Mouse (Mus musculus): ENCODE data around the gene Ninj1. TPM values are rescaled to one million over a fixed set of nuclear protein-coding genes. Genes with fewer than 3 reads are reported as not detected.

Ninj1 gene
- polyA plus RNA-seq, 1 experiment = 28.6 TPM

- no peak within 1 kb of the TSS for H3K27ac ChIP-seq (ENCODE audit: insufficient read depth, low read length)
- H3K4me3 ChIP-seq (ENCODE audit: insufficient read depth, low read length) = peak within 1 kb of the TSS; percentile 15
- H3K4me1 ChIP-seq (ENCODE audit: control insufficient read depth, insufficient read depth, low read length) = no peaks in the 10 kb centered on the region
- TF ChIP-seq CTCF (IDR thresholded peaks at IDR 0.05; ENCODE audit: borderline replicate concordance, insufficient read depth, low read length) (no peak), POLR2A (IDR thresholded peaks at IDR 0.05; ENCODE audit: low read depth, low read length) (no peak)
Observed at GRCm38 (mm10) chr13:49147858-49148226, 39.4 kb upstream of the Ninj1 start, which contains the start of gene Wnk2. Gene Wnk2 (minus strand): TSS chr13:49148014.

- no peak overlapping the region for H3K27ac ChIP-seq (ENCODE audit: insufficient read depth, low read length)
- no peak overlapping the region for H3K4me3 ChIP-seq (ENCODE audit: insufficient read depth, low read length)
- TF ChIP-seq POLR2A (IDR thresholded peaks at IDR 0.05; ENCODE audit: low read depth, low read length) (no peak), CTCF (IDR thresholded peaks at IDR 0.05; ENCODE audit: borderline replicate concordance, insufficient read depth, low read length) (no peak)
- H3K4me1 ChIP-seq (ENCODE audit: control insufficient read depth, insufficient read depth, low read length) = no peaks in the 10 kb centered on the region
Observed at GRCm38 (mm10) chr13:49148687-49149086, 38.6 kb upstream of the Ninj1 start.

- H3K4me1 ChIP-seq (ENCODE audit: control insufficient read depth, insufficient read depth, low read length) = no peaks in the 10 kb centered on the region
- TF ChIP-seq CTCF (IDR thresholded peaks at IDR 0.05; ENCODE audit: borderline replicate concordance, insufficient read depth, low read length) = no peak
- TF ChIP-seq POLR2A (IDR thresholded peaks at IDR 0.05; ENCODE audit: low read depth, low read length) = no peak
- no peak overlapping the region for H3K4me3 ChIP-seq (ENCODE audit: insufficient read depth, low read length)
- no peak overlapping the region for H3K27ac ChIP-seq (ENCODE audit: insufficient read depth, low read length)
Observed at GRCm38 (mm10) chr13:49154028-49154427, 33.3 kb upstream of the Ninj1 start.

DNA sequence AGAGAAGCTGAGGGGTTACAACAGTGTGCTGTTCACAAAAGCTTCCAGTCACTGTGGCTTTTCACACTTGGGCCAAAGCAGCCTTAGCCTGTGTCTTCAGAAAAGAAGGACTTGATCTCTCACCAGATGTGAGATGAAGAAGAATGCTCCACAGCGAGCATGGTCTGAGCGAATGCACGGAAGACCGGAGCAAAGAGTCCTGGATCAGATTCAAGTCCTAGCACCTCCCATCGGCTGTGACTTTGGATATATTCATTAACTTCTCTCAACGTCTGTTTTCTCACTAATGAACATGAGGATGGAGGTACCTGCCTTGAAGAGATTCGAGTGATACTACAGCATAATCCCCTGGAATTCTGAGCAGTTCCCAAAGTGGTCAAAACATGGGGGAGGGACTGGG, 32.7 kb upstream of the Ninj1 start:
- no peaks in the 10 kb centered on the region for H3K4me1 ChIP-seq (ENCODE audit: control insufficient read depth, insufficient read depth, low read length)
- no peak overlapping the region for H3K27ac ChIP-seq (ENCODE audit: insufficient read depth, low read length)
- TF ChIP-seq CTCF (IDR thresholded peaks at IDR 0.05; ENCODE audit: borderline replicate concordance, insufficient read depth, low read length) (no peak), POLR2A (IDR thresholded peaks at IDR 0.05; ENCODE audit: low read depth, low read length) (no peak)
- no peak overlapping the region for H3K4me3 ChIP-seq (ENCODE audit: insufficient read depth, low read length)

GRCm38 (mm10) chr13:49156645-49157044, 30.6 kb upstream of the Ninj1 start:
- TF ChIP-seq CTCF (IDR thresholded peaks at IDR 0.05; ENCODE audit: borderline replicate concordance, insufficient read depth, low read length) = peak; percentile 6; the same call in 1 of the 2 replicates
- no peak for TF ChIP-seq POLR2A (IDR thresholded peaks at IDR 0.05; ENCODE audit: low read depth, low read length)
- H3K4me3 ChIP-seq (ENCODE audit: insufficient read depth, low read length) = no peak overlapping the region
- no peak overlapping the region for H3K27ac ChIP-seq (ENCODE audit: insufficient read depth, low read length)
- H3K4me1 ChIP-seq (ENCODE audit: control insufficient read depth, insufficient read depth, low read length) = no peaks in the 10 kb centered on the region

DNA sequence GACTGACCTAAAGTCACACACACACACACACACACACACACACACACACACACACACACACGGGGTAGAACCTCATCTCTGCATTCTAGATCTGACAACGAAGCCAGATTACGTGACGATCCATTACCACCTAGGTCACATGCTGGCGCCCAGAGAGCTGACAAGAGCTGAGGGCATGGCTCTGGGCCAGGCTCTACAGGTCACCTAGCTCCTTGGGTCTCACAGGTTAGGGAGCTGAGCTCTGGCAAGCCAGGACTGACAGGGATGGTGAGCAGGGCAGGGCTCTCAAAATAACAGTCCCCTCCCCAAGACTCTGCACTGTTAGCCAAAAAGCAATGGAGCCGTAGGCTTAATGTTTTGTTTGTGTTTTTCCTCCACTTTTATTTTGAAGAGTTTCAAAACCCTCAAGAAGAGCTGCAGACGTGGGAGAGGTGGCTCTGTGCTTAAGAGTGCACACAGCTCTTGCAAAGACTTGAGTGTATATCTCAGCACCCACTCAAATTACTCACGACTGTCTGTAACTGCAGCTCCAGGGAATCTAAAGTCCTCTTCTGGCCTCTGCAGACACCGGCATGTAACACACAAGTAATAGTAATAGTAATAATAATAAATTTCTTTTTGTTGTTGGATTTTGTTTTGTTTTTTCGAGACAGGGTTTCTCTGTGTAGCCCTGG, 29.1 kb upstream of the Ninj1 start:
- no peak overlapping the region for H3K4me3 ChIP-seq (ENCODE audit: insufficient read depth, low read length)
- H3K27ac ChIP-seq (ENCODE audit: insufficient read depth, low read length) = no peak overlapping the region
- TF ChIP-seq CTCF (IDR thresholded peaks at IDR 0.05; ENCODE audit: borderline replicate concordance, insufficient read depth, low read length) (no peak), POLR2A (IDR thresholded peaks at IDR 0.05; ENCODE audit: low read depth, low read length) (no peak)
- H3K4me1 ChIP-seq (ENCODE audit: control insufficient read depth, insufficient read depth, low read length) = no peaks in the 10 kb centered on the region

DNA sequence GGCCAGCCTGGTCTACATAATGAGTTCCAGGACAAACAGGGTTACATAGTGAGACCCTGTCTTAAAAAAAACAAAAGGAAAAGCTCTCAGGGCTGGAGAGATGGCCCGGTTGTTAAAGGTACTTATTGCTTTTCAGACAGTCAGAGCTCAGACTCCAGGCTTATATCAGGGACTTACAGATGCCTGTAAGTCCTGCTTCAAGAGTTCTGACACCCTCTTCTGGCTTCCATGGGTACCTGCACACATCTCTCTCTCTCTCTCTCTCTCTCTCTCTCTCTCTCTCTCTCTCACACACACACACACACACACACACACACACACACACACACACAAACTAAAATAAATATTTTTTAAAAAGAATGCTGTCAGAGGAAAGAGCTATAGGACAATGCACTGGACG, 26.0 kb upstream of the Ninj1 start:
- no peaks in the 10 kb centered on the region for H3K4me1 ChIP-seq (ENCODE audit: control insufficient read depth, insufficient read depth, low read length)
- TF ChIP-seq CTCF (IDR thresholded peaks at IDR 0.05; ENCODE audit: borderline replicate concordance, insufficient read depth, low read length) (no peak), POLR2A (IDR thresholded peaks at IDR 0.05; ENCODE audit: low read depth, low read length) (no peak)
- H3K27ac ChIP-seq (ENCODE audit: insufficient read depth, low read length) = no peak overlapping the region
- H3K4me3 ChIP-seq (ENCODE audit: insufficient read depth, low read length) = no peak overlapping the region

GRCm38 (mm10) chr13:49162722-49163121, 24.6 kb upstream of the Ninj1 start:
- Histone ChIP-seq H3K4me3 (ENCODE audit: insufficient read depth, low read length) (no peak overlapping the region), H3K4me1 (ENCODE audit: control insufficient read depth, insufficient read depth, low read length) (no peaks in the 10 kb centered on the region)

DNA sequence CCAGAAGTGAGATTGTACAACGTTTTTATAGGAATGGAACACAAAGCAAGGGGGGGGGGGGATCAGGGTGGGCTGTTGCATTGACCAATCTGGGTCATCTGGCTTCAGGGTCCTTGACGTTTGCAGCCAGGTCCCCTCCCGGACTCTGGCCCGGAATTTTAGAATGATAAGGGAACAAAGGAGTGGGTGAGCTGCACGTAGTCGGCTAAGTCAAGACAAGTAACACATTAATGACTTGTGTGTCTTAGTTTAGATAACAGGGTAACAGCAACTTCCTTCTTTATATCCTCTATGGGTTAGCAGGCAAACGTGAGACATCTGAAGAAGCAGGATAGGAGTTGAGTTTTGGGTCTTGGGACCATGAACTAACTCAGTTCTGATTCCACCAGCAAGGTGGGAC, 23.6 kb upstream of the Ninj1 start:
- Histone ChIP-seq H3K4me3 (ENCODE audit: insufficient read depth, low read length) (no peak overlapping the region), H3K27ac (ENCODE audit: insufficient read depth, low read length) (no peak overlapping the region), H3K4me1 (ENCODE audit: control insufficient read depth, insufficient read depth, low read length) (no peaks in the 10 kb centered on the region)
- TF ChIP-seq POLR2A (IDR thresholded peaks at IDR 0.05; ENCODE audit: low read depth, low read length) (no peak), CTCF (IDR thresholded peaks at IDR 0.05; ENCODE audit: borderline replicate concordance, insufficient read depth, low read length) (no peak)

More at GRCm38 (mm10) chr13:49162722-49163121, 24.6 kb upstream of the Ninj1 start:
- no peak for TF ChIP-seq CTCF (IDR thresholded peaks at IDR 0.05; ENCODE audit: borderline replicate concordance, insufficient read depth, low read length)
- no peak overlapping the region for H3K27ac ChIP-seq (ENCODE audit: insufficient read depth, low read length)

DNA sequence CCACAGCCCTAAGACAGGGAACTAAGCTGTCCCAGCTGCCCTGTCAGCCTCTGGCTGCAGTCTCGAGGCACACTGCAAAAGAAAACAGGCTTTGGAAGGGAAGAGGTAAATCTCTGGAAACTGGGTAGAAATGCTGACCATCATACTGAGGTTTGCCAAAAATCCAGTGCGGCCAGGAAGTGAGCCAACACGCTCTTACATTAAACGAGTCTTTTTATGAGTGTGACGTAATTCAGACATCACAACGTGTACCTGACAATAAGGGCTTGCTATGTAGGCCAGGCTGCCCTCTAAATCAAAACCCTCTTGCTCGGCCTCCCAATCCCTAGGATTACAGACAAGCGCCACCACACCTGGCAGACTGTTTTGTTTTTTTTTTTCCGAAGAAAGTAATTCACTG, 20.2 kb upstream of the Ninj1 start:
- TF ChIP-seq CTCF (IDR thresholded peaks at IDR 0.05; ENCODE audit: borderline replicate concordance, insufficient read depth, low read length) = no peak
- TF ChIP-seq POLR2A (IDR thresholded peaks at IDR 0.05; ENCODE audit: low read depth, low read length) = no peak
- H3K4me1 ChIP-seq (ENCODE audit: control insufficient read depth, insufficient read depth, low read length) = peaks cover 2% of the 10 kb centered on the region; the same call in 1 of the 2 replicates
- no peak overlapping the region for H3K4me3 ChIP-seq (ENCODE audit: insufficient read depth, low read length)
- H3K27ac ChIP-seq (ENCODE audit: insufficient read depth, low read length) = no peak overlapping the region
